Mouse (Mus musculus) megakaryocyte progenitor cell, adult 5-6 weeks (primary cell): ENCODE results near the gene Alx3. TPM values are rescaled to one million over a fixed set of nuclear protein-coding genes. Genes with fewer than 3 reads are reported as not detected.
A peak's percentile ranks its signal among the peaks of the same experiment; 100 is the strongest.
"Not testable (repeated sequence)": the region's sequence is repeated elsewhere in the genome, so short reads cannot be mapped to it uniquely, and the experiment has no call there.

ENCODE experiments used
- ATAC-seq: replicated peaks from 2 replicates; pipeline ENCODE4 v1.8.0; 2016; ENCODE audit warnings: mild to moderate bottlenecking, moderate TSS enrichment, inconsistent platforms; ENCODE audit not compliant: poor library complexity
- total RNA-seq, 2 experiments: library from RNA; stranded (forward) in 1 of 2; stranded (reverse) in 1 of 2; fragments of 157-497, 149-512 nt in 1 of 2; fragments of 200-1000 nt in 1 of 2; gene quantifications; 2 replicates each; pipeline versions ENCODE4 v1.2.3 to v1.2.4; 2015 to 2017

Gene Alx3
- total RNA-seq, 2 experiments from 2014 or later, result not detected

DNA sequence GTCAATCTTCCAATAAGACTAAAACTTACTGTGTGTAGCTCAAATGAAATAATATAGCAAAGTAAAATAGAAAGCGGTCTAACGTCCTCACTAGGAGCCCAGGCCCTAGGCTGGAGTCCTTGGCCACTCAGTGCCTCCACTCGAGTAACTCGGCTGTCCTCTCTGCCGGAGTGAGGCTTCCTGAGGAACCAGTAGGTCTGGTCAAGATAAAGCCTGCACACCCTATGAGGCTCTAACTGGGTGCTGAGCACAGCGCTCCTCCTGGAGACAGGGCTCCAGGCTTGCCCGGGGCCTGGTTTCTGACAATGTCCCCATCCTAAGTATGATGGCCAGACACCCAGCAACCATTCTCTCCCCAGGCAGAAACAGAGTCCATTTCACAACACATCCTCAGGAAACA lies 27.7 kb downstream of the Alx3 start:
- no peak for ATAC-seq

DNA sequence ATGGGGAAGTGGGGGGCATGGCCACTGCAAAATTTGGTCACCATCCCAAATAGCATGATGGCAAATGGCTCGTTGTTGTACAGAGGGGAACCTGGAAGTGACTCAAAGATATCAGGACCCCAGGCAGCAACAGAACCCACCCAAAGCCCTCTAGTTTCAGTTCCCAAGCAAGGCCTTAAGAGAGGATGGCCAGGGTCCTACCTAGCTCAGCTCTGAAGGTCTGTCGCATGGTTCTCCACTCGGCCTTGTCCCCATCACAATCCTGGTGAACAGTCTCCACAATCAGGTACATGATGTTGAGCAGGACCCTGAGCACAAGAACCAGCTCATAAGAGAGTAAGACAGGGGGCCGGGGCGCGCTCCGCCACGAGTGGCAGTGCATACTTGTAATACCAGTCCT lies 29.6 kb downstream of the Alx3 start:
- no peak for ATAC-seq

DNA sequence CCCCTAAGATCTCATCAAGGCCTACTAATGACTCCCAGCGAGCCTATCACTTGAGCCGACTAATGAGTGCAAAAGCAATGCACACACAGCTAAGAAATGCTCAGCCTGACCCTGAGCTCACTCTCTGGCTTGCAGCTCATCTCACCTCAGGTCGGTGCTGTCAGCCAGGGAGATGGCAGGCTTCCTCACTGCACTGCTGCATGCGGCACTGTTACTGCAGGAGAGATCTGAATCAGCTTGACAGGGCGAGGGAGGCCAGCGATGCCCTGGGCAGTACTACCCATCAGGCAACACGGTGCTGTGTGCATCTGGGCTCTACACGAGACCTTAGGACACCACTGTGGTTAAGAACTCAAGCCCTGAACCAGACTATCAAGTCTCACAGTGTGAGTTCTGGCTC lies 30.7 kb downstream of the Alx3 start:
- ATAC-seq, result no peak

DNA sequence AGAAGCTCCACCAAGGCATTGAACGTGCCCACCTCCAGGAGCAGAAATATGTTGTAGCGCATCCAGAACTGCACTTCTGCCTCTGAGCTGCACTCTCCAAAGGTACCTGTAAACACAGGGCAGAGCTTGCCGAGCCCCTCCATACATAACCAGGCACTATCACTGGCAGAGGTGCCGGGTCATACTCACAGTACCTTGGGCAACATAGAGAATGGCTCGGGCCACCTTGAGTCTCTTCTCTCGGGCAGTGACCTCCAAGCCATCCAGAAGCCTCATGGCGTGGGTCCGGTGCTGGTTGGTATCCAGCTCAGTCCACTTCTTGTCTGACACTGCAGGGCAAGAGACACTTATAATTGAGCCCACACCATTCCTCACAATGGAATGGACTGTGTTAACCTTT lies 31.9 kb downstream of the Alx3 start:
- ATAC-seq, result no peak

DNA sequence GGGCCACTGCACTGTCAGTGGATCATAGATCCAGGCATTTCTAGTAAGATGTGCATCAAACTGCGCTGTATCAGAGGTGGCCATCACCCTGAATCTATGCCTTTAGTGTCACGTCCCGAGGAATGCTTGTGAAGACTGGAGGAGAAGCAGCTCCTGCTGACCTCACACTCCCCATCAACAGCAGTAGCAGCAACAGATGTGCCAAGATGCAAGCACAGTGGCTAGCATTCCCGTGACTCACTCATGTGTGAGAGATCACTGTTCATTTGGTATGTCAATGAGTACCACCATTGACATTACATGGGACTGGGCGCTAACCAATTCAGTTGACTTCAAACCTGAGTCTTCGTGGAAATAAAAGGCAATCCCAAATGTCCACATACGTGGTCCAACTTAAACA lies 32.8 kb downstream of the Alx3 start:
- no peak for ATAC-seq

DNA sequence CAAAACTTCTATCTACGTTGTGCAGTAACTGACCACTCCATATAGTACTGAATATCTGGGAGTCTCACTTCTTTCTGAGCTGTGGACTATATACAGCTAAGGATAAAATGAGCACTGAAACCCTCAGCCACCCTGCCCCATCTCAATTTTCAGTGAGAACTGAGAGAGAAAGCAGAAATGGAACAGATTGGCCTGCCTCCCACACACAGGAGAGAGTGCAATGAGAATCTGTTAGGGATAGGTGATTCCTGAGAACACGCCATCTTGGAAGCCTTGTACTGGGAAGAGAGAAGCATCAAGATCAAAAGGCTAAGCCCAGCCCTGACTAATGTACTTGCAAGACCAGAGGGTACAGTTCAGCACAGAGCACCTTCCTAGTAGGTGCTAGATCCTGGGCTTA lies 33.7 kb downstream of the Alx3 start:
- ATAC-seq, result no peak

DNA sequence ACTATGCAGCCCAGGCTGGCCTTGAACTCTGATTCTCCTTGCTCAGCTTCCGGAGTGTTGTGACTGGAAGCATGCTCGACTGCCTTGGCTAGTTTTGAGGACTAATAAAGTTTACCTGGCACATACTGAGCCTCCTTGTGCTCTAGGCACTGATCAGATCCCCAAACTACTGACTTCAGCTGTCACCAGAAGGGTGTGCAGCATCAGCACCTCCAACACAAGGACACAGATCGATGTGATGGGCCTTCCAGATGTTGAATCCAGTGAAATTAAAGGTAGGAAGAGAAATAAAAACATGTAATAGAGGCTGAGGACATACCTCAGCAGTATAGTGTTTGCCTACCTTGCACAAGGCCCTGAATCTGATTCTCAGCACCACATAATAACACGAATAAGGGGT lies 34.6 kb downstream of the Alx3 start:
- no peak for ATAC-seq

DNA sequence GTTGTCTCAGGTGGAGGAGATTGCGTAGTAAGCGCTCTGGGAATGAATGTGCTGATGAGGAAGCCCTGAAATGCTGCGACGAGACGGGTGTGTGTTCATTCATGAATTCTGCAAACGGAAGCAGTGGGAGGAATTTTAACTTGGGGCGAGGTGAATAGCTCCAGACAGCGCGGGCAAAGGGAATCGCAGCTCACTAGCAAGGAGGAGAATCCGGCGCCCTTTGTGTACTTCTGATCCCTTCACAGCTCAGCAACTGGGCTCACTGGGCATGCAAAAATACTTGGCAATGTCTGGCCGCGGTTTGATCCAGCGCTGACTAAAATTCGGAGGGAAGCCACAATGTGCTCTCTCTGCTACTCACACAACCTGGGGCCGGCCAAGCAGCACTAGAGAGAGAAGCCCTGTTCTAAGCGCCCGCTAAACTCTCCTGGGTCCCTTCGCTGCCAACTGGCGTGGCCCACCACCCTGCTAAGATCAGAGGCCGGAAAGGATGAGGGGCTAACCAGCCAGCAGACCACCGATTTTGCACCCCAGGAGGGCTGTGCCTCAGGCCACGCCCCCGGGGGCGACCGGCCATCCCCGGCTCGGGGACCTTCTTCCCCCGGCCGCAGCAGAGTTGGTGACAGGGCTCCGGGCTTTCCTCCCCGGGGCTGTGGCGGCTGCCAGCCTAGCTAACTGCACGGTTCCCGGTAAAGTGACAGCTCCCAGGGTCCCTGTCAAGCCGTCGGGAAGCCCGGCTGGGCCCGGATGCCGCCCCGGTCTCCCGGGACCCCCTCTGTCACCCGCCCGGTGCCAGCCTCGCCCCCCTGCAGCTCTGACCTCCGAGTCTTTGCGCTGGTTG lies 36.1 kb downstream of the Alx3 start, which contains the start of gene Gm10961:
Gene Gm10961, plus strand, starts transcription at position 641 of the 841 bp plus-strand sequence.
- peak; percentile 35 for ATAC-seq

DNA sequence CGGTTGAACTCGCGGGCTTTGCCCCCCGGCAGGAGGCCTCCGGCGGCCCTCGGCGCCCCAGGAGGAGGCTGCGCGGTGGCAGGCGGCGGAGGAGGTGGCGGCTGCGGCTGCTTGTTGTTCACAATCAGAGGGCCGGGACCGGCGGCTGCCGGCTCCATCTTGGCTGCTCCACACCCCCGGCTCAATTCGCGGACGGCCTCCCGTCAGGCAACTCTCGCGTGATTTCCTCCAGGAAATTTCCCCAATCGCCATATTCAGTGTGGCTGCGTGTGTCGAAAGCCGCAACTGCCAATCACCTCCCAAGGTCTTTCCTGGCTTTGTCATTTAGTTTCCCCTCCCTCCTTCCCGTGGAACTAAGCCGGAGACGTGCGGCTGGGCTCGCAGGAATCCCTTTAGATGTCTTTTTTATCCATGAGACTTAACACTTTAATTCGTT lies 36.7 kb downstream of the Alx3 start, which contains the start of gene Strip1:
Gene Strip1, minus strand, starts transcription at position 172 of the 436 bp plus-strand sequence.
- peak; percentile 97 for ATAC-seq

DNA sequence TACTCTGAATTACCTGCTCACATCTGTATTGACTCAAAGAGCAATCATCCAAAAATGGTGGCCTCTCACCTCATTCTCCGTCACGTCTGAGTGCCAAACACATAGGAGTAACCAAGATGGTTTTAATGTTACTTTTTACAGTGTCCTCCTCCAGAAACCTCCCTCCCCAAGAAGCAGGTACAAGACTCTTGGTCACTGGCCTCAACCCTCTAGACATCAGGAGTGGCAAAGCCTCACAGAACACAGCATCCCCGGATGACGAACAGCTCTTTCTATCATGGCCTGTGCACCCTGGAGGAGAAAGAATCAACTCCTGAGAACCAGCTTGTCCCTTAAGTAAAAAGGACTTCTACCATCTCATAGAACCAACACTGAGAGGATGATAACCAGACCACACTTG lies 38.0 kb downstream of the Alx3 start:
- no peak for ATAC-seq

DNA sequence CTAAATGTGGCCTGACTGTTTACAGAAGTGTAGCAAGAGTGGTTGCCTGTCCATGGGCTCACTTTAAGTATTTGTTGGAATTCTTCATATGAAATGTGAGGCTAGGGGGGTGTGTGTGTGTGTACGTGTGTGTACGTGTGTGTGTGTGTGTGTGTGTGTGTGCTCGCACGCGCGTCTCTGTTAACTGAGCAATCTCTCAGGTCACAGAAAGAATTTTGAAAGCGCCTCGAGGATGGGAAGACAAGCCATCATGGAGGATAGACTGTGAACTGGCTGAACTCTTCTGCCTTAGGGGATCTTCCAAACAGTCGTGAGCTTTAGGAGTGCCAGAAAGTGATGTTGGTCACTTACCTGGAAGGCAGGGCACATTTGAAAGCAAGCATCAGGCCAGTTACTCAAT lies 39.1 kb downstream of the Alx3 start:
- ATAC-seq, result no peak

DNA sequence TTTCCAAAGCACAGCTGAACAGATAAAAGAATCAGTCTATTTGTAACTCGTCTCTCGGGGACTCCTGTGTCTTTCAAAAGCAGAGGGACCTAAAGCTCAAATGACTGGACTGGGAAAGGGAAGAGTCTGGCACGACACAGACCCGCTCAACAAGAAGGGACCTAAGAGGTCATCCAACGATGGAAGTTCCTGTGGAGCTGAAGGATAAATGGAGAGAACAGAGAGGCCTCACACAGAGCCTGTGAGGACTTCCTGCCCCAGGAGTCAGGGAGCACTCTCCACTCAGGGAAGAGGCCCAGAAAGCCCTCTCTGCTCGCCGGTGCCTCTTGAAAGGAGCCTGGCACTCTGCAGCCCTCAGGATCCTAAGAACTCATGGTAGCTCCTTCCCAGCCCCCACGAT lies 41.0 kb downstream of the Alx3 start:
- no peak for ATAC-seq

DNA sequence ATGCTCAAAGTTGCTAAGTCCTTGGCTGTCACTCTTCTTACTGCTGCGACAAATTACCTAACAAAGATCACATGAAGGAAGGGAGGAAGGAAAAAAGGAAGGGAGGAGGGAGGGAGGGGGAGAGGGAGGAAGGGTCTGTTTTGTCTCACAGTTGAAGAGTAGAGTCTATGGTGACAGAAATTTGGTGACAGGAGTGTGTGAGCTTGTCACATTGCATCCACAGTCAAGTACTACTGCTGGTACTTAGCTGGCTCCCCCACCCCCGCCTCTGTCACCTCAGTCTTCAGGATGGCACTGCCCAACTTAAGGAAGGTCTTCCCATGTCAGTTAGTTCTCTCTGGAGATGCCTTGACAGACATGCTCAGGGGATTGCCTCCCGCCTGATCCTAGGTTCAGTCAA lies 41.4 kb downstream of the Alx3 start:
- no peak for ATAC-seq

DNA sequence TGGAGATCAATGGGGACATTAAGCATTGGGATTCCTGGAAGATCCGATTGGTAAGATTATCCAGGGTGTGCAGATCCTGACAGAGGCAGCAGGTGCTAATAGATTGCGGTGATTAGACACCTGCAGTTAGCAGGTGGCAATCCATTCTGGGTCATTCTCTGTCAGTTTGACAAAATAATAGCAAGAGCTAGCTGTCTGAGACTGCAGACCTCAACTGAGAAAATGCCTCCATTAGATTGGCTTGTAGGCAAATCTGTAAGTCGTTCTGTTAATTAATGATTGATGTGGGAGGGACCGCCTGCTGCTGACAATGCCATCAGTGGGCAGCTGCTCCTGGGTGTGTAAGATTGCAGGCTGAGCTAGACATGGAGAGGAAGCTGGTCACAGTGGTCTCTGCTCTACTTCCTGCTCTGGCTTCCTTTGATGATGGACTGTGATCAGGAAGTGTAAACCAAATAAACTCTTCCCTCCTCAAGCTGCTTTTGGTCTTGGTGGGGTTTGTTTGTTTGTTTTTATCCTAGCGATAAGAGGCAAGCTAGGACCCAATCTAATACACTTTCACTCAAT lies 42.9 kb downstream of the Alx3 start:
- ATAC-seq, result peak; percentile 55

DNA sequence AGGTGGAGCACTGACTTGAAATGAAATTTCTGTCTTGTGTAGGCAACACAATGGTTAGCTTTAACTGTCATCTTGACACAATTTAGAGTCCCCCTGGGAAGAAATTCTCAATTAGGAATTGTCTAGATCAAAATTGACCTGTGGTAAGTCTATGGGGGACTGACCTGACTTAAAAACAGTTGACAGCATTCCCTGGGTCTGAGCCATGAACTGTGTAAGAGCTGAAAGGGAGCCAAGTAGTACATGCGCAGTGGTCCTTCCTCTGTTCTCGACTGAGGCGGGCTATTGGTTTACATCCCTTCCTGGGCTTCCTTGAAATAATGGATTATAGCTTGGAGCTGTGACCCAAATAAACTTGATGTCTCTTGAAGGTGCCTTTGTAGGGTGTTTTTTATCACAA lies 52.1 kb downstream of the Alx3 start:
- no peak for ATAC-seq

DNA sequence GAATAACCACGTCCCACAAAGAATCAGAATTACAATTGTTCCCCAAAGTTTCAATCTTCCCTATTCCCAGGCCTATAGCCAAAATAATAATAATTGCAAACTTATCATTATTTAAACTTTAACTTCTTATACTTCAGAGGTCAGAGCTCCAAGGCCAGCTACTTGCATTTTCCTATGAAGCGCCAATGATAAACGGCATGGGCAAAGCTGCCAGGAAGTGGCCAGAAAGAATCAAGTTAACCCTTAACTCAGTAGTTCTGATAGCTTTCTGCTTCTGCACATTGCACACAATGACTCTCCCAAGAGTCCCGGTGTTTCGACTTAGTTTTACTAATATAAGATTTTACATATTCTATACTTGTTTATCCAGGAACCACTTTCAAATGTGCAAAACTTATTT lies 55.4 kb downstream of the Alx3 start:
- ATAC-seq, result not testable (repeated sequence)

DNA sequence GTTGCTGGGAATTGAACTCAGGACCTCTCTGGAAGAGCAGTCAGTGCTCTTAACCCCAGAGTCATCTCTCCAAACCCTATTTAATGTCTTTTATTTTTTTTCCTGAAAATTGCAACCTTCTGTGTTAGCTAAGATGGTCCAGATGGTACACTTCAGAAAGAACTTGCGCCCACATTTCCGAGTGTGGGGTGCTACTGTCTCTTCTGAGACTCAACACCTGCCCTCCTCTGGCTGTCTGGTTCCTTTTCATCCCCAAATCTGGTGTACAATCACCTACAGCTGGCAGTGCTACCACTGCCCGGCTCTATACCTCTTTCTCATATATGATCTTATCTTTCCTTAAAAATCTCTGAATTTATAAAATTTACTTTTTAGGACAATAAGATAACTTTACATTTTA lies 58.1 kb downstream of the Alx3 start:
- ATAC-seq, result no peak

DNA sequence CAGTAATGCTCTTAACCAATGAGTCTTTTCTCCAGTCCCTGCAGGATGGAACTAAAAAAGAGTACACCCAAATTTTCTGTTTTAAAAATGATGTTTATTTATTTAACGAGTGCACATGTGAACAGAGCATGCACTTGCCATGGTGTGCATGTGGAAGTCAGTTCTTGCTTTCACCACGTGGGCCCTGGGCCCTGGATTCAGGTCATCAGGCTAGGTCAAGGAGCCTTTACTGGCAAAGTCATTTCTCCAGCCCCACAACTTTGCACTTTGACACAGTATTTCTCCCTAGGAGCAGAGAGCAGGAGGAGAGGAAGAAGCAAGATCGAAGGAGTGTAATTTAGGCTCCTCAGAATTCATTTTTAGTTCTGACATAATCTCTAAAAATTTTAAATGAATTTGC lies 60.0 kb downstream of the Alx3 start:
- ATAC-seq, result no peak
